Mouse (Mus musculus) neural tube, embryonic 13.5 days (tissue): ENCODE measurements at regions not wholly inside any gene's neighbourhood (a gene's known extent, or its start where the extent isn't known, plus 50 kb on each side); places are given as distances from the start of the nearest gene placed in this dataset.

Experiments used
- ATAC-seq: fragments of 200-750 bp; cut with Nextera tagmentation; 2 replicates; pipeline ENCODE4 v1.8.0; 2017; ENCODE audit warnings: low read depth, mild to moderate bottlenecking, moderate TSS enrichment, moderate library complexity
- H3K27ac ChIP-seq: fragments of 300-500 bp; sonication (generic); replicated peaks from 2 replicates; pipeline ENCODE4 v1.5.1; 2015; ENCODE audit warnings: moderate library complexity, mild to moderate bottlenecking, inconsistent platforms
- H3K27me3 ChIP-seq: fragments of 300-500 bp; sonication (generic); 2 replicates; pipeline ENCODE4 v1.6.1; 2015; ENCODE audit warnings: mild to moderate bottlenecking, inconsistent platforms
- H3K36me3 ChIP-seq: fragments of 300-500 bp; sonication (generic); 2 replicates; pipeline ENCODE4 v1.6.1; 2015; ENCODE audit warnings: mild to moderate bottlenecking, inconsistent platforms
- H3K4me1 ChIP-seq: fragments of 300-500 bp; sonication (generic); replicated peaks from 2 replicates; pipeline ENCODE4 v1.6.1; 2015; ENCODE audit warnings: inconsistent platforms
- H3K4me2 ChIP-seq: fragments of 300-500 bp; sonication (generic); 2 replicates; pipeline ENCODE4 v1.6.1; 2015; ENCODE audit warnings: inconsistent platforms, mild to moderate bottlenecking, moderate library complexity
- H3K4me3 ChIP-seq: fragments of 300-500 bp; sonication (generic); 2 replicates; pipeline ENCODE4 v1.5.1; 2015; ENCODE audit warnings: mild to moderate bottlenecking, inconsistent platforms
- H3K9ac ChIP-seq: fragments of 300-500 bp; sonication (generic); 2 replicates; pipeline ENCODE4 v1.6.1; 2015; ENCODE audit warnings: moderate library complexity, mild to moderate bottlenecking, inconsistent platforms
- H3K9me3 ChIP-seq: fragments of 300-500 bp; sonication (generic); 2 replicates; pipeline ENCODE4 v1.6.1; 2016; ENCODE audit warnings: inconsistent platforms
- WGBS: fragments of 180-500 bp; shearing (Covaris S2); methylation state at CpG from one replicate; pipeline ENCODE4 v1.1.7; 2015; 5-methylcytosine and 5-hydroxymethylcytosine counted together

DNA sequence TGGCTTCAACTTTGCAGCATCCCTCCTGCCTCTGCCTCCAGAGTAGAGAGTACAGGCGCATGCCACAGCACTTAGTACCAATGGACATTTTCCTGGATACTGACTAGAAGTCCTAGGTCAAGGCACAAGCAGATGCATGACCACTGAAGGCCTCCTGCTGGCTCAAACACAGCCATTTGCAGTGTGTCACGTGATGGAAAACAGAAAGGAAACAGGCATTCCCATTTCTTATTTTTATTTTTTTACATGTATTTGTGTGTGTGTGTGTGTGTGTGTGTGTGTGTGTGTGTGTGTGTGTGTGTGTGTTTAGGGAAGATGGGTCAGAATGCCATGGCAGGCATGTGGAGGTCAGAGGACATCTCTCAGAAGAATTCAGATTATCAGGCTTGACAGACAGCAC lies 65.6 kb downstream of the Thap12 start:
- Histone ChIP-seq H3K4me2 (no peak overlapping the region), H3K36me3 (no peaks in the 10 kb centered on the region), H3K4me3 (no peak overlapping the region), H3K9me3 (no peaks in the 10 kb centered on the region), H3K9ac (no peak overlapping the region), H3K27ac (no peak overlapping the region), H3K27me3 (peaks cover 10% of the 10 kb centered on the region; the same call in 1 of the 2 replicates), H3K4me1 (peaks cover 17% of the 10 kb centered on the region; the same call in 1 of the 2 replicates)
- no peak for ATAC-seq
- WGBS = 88% methylated on average over 2 of the region's 2 CpGs

DNA sequence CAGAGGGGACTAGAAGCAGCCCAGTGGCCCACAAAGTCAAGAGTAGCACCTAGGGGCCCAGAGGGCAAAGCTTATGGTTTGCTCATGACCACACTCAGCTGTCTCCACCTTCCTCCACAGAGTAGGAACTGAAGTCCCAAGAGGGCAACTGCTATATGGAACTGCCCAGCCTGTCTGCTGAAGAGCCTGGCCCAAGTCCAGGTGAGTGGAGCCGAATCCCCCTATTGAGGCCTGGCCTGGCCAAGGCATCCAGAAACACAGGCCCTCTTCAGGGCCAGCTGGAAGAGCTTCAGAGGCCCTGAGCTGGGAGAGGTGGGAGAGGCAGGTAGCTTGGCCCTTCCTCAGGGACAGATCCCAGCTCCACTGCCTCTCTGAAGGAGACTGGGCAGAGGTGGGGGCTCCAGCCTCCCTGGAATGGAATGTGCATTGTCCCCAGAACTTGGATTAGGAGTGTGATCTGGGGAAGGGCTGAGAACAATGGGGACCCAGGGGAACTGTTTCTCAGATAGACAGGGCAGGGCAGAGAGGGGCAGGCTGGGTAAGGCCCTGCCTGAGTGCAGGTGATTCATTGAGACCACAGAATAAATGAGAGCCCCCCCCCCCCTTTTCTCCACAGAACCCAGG lies 65.7 kb upstream of the Wnt11 start:
- Histone ChIP-seq H3K9me3 (no peaks in the 10 kb centered on the region), H3K4me1 (peaks cover 17% of the 10 kb centered on the region; the same call in 1 of the 2 replicates), H3K27ac (no peak overlapping the region), H3K9ac (no peak overlapping the region), H3K4me2 (no peak overlapping the region), H3K27me3 (peaks cover 10% of the 10 kb centered on the region; the same call in 1 of the 2 replicates), H3K36me3 (no peaks in the 10 kb centered on the region), H3K4me3 (no peak overlapping the region)
- ATAC-seq = no peak
- 59% methylated on average over 1 of the region's 1 CpGs for WGBS

DNA sequence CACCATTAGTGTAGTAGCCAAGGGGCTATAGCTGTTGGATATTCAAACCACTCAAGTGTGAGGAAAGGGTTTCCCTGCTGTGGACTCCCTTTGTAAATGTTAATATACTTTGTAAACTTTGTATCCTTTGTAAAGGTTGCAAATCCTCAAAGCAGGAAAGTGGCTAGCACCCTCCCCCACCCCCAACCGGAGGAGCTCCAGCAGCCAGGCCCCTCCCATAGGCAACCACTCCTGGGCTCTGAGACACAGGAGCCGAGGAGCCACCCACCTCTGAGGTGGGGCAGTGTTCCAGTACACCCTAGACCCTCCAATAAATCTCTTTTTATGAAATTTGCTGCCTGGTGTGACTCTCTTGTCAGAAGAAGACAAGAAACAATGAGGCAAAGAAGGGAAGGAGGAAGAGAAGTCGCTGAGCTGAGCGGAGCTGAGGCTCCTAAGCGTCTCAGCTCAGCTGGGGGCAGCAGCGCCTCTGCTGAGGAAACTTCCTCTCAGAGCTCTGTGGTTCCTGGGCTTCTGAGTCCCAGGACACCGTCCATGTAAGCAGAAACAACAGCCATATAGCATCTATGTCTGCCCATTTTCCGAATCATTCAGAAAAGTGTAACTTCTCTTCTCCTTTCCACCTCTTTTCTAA lies 64.5 kb upstream of the Wnt11 start:
- Histone ChIP-seq H3K4me2 (no peak overlapping the region), H3K4me3 (no peak overlapping the region), H3K4me1 (peaks cover 13% of the 10 kb centered on the region; the same call in 1 of the 2 replicates), H3K36me3 (no peaks in the 10 kb centered on the region), H3K9me3 (no peaks in the 10 kb centered on the region), H3K9ac (no peak overlapping the region), H3K27me3 (peaks cover 10% of the 10 kb centered on the region; the same call in 1 of the 2 replicates), H3K27ac (no peak overlapping the region)
- no peak for ATAC-seq
- WGBS = 10% methylated on average over 8 of the region's 8 CpGs

DNA sequence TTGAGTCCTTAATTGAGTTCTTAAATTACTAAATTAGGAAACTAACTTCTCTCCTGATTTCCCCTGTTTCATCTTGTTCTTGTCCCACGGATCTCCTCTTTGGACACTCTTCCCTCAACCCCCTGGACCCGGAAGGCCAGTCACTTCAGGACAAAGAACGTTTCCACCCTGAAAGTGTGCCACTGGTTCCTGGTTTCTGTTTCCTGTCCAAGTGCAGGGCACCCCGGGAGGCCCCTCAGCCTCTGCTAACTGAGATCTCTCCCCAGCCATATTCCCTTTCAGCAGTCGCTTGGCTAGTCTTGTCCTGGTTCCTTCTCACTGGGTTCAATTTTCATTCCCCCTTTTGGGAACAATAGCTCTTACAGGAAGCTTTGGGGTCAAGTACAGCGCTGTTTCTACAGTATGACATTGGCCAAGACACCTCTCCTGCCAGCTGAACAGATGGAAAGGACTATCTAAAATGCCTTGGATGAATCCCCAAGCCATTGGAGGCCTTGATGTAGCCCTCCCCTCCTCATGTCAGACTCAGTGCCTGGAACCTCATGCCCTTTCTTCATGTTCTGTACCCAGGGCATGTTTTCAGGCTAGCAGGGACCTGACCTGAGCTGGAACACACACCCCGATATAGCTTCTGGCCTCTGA lies 63.7 kb upstream of the Wnt11 start:
- 49% methylated on average over 7 of the region's 7 CpGs for WGBS
- Histone ChIP-seq H3K36me3 (no peaks in the 10 kb centered on the region), H3K4me2 (no peak overlapping the region), H3K27ac (no peak overlapping the region), H3K4me3 (no peak overlapping the region), H3K9ac (no peak overlapping the region), H3K4me1 (peaks cover 13% of the 10 kb centered on the region; the same call in 1 of the 2 replicates), H3K9me3 (no peaks in the 10 kb centered on the region), H3K27me3 (peaks cover 10% of the 10 kb centered on the region; the same call in 1 of the 2 replicates)
- ATAC-seq = no peak

DNA sequence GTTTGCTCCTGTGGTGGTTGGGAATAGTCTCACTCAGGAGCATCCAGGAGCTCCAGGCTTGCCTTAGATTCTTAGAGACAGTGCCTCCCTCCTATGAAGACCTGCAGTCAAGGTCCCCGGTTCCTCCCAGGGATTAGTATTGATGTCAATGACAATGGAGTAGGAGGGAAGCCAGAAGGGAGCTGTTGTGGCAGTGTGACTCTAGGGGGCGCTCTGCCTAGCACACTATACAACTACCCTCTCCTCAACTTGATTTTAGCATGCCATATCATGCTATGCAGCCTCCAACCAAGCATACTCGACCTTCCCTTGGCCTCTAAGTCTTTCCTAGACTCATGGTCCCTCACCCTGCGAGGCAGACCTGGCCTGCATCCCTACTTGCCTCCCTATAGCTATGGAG lies 60.3 kb upstream of the Wnt11 start:
- Histone ChIP-seq H3K27me3 (peaks cover 16% of the 10 kb centered on the region; the same call in 1 of the 2 replicates), H3K4me1 (peaks cover 8% of the 10 kb centered on the region; the same call in 1 of the 2 replicates), H3K4me2 (no peak overlapping the region), H3K4me3 (no peak overlapping the region), H3K9ac (no peak overlapping the region), H3K36me3 (no peaks in the 10 kb centered on the region), H3K9me3 (no peaks in the 10 kb centered on the region), H3K27ac (no peak overlapping the region)
- 48% methylated on average over 4 of the region's 4 CpGs for WGBS
- ATAC-seq = no peak

DNA sequence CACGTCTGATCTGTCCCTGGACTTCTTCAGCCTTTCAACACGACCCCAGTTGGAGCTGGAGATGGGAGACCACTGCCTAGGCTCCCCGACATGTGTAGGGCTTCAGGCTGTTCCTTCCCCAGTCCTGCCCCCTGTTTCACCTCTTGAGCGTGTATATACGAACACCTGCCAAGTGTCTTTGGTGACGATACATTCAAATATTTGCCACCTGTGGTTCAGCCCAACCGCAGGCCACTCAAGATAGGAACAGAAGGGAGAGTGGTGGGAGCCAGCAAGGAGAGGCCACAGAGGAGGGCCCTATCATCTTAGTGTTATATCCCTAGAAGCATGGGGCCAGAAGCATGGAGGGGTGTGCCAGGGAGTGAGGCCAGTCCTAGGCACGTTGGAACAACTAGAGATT lies 59.9 kb upstream of the Wnt11 start:
- H3K4me2 ChIP-seq = no peak overlapping the region
- H3K9ac ChIP-seq = no peak overlapping the region
- H3K27ac ChIP-seq = no peak overlapping the region
- no peak for ATAC-seq
- no peaks in the 10 kb centered on the region for H3K36me3 ChIP-seq
- H3K4me1 ChIP-seq = peaks cover 8% of the 10 kb centered on the region; the same call in 1 of the 2 replicates
- H3K4me3 ChIP-seq = no peak overlapping the region
- peaks cover 16% of the 10 kb centered on the region; the same call in 1 of the 2 replicates for H3K27me3 ChIP-seq
- H3K9me3 ChIP-seq = no peaks in the 10 kb centered on the region
- WGBS = 81% methylated on average over 8 of the region's 8 CpGs

DNA sequence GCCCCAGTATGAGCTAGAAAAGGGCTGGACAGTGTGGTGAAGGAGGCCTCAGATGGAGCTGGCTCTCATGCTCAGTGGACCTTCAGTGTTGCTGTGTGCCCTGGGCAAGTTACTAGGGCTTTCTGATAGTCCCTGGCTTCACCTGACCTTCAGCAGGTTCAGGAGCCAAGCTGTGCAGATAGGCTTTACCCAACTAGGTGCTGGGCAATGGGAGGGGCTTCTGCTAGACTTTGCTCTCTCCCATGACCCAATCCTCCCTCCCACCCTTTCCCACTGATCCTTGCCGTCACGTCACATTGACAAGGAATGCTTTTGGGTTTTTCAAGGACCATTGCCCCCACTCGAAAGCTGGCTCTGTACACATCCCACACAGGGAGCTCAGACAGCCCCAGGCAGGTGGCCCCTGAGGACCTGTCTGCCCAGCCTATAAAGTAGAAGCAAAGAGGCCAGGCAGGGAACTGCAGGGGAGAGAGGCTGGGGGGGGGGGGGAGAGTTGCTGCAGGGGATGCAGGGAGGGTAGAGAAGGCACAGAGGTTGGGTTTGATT lies 57.5 kb upstream of the Wnt11 start:
- Histone ChIP-seq H3K4me3 (no peak overlapping the region), H3K9me3 (no peaks in the 10 kb centered on the region), H3K36me3 (no peaks in the 10 kb centered on the region), H3K4me2 (no peak overlapping the region), H3K9ac (no peak overlapping the region), H3K27ac (no peak overlapping the region), H3K4me1 (no peaks in the 10 kb centered on the region), H3K27me3 (peaks cover 8% of the 10 kb centered on the region; the same call in 1 of the 2 replicates)
- 66% methylated on average over 3 of the region's 3 CpGs for WGBS
- ATAC-seq = no peak

DNA sequence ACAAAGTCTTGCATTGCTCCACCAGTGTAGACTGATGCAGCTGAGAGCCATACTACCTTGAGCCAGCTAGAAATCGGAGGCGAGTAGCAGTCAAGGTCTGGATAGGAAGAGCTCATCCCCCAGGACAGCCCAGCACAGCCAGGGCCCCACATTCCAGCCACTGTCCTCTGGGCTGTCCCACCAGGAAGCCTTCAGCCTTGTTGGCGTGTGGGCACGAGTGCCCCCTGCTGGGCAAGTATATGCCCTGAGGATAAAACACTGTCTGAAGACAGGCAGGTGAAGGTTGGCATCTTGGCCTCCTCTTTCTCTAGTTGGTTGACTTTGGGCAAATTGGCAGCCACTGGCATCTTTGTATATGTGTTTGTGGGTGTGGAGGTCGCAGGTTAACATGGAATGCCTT lies 56.0 kb upstream of the Wnt11 start:
- Histone ChIP-seq H3K4me1 (peaks cover 7% of the 10 kb centered on the region), H3K27ac (no peak overlapping the region), H3K4me3 (no peak overlapping the region), H3K27me3 (0 out of 2 replicates have a peak, but pooled peaks cover 6% of the 10 kb centered on the region), H3K9me3 (no peaks in the 10 kb centered on the region), H3K4me2 (no peak overlapping the region), H3K36me3 (no peaks in the 10 kb centered on the region), H3K9ac (no peak overlapping the region)
- WGBS = 21% methylated on average over 5 of the region's 5 CpGs
- no peak for ATAC-seq

DNA sequence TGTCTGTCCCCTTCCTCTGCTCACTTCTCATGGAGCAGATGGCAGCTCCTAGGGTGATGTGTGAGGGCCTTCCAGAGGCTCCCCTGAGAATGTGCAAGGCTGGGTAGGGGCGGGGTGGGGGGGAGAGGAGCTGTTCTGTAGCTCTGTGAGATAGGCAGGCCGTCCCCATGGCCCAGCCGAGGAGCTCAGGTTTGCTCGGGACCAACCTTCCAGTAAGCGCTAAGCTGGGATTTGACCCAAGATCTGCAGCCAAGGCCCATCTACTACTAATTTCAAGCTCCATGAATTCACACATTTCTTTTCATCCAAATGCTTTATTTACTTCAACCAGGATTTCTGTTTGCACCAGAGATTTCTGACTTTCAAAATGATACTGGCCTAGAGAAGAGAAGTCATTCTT lies 51.4 kb upstream of the Wnt11 start:
- H3K27me3 ChIP-seq = no peaks in the 10 kb centered on the region
- peak overlapping the region; percentile 57 for H3K27ac ChIP-seq
- no peak overlapping the region for H3K4me2 ChIP-seq
- H3K36me3 ChIP-seq = no peaks in the 10 kb centered on the region
- no peak for ATAC-seq
- H3K9ac ChIP-seq = no peak overlapping the region
- H3K4me3 ChIP-seq = no peak overlapping the region
- peaks cover 21% of the 10 kb centered on the region for H3K4me1 ChIP-seq
- no peaks in the 10 kb centered on the region for H3K9me3 ChIP-seq
- WGBS = 40% methylated on average over 5 of the region's 5 CpGs

DNA sequence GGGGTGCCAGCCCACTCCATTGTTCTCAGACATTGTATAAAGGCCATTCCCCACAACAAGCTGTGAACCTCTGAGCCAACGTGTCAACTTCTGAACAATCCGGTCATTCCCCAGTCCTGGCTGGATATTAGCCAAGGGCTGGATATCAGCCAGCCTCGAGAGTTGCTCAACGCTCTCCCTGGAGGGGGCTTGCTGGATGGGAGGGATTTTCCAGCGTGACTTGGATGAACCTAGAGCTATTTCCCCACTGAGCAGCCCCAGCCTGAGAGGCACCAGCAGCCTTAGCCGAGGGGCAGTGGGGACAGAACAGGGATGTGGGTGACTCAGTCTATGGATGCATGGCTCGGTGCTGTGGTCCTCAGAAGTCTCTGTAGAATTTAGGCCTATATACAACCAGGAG lies 51.0 kb upstream of the Wnt11 start:
- H3K9me3 ChIP-seq = no peaks in the 10 kb centered on the region
- H3K36me3 ChIP-seq = no peaks in the 10 kb centered on the region
- peak overlapping the region; percentile 57 for H3K27ac ChIP-seq
- H3K4me3 ChIP-seq = no peak overlapping the region
- H3K9ac ChIP-seq = no peak overlapping the region; the same call in 1 of the 2 replicates
- H3K4me2 ChIP-seq = peak overlapping the region; percentile 15; the same call in 1 of the 2 replicates
- ATAC-seq = peak; percentile 73
- whole genome bisulfite sequencing = 14% methylated on average over 7 of the region's 7 CpGs
- peaks cover 21% of the 10 kb centered on the region for H3K4me1 ChIP-seq
- H3K27me3 ChIP-seq = no peaks in the 10 kb centered on the region

DNA sequence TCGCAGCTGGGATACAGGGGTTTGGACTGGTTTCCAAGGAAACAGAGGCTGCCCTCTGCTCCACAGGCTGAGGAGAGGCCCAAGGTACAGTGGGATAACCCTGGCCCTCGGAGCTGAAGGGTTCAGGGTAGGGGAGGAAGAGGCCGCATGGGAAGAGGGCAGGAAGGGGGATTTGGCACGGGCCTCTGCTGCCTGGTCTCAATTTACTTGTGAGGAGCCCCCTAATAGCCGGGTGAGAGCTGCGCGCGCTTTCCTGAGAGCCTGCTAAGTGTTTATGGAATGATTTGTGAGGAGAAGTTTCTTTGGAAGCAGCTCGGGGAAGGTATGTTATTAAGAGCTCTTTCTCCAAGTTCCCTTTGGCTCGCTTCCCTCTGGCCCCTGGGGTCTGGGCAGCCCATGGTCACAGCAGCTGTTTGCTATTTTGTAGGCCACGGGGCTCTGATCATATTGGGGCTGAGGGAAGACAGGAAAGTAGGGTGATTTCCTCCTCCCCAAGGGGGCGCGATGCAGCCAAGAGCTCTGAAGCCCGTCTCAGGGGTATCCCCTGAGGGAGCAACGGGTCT lies 50.5 kb upstream of the Wnt11 start:
- no peaks in the 10 kb centered on the region for H3K9me3 ChIP-seq
- H3K4me2 ChIP-seq = peak overlapping the region; percentile 15; the same call in 1 of the 2 replicates
- H3K4me3 ChIP-seq = no peak overlapping the region
- H3K9ac ChIP-seq = peak overlapping the region; percentile 6; the same call in 1 of the 2 replicates
- H3K27me3 ChIP-seq = no peaks in the 10 kb centered on the region
- peak; percentile 49 for ATAC-seq
- peak overlapping the region; percentile 57 for H3K27ac ChIP-seq
- H3K4me1 ChIP-seq = peaks cover 21% of the 10 kb centered on the region
- no peaks in the 10 kb centered on the region for H3K36me3 ChIP-seq
- WGBS = 44% methylated on average over 15 of the region's 15 CpGs
